Mouse (Mus musculus) kidney, embryonic 16.5 days (tissue): ENCODE data around the gene Tmem97. TPM values are rescaled to one million over a fixed set of nuclear protein-coding genes. Genes with fewer than 3 reads are reported as not detected.
"Not testable (repeated sequence)": the region's sequence is repeated elsewhere in the genome, so short reads cannot be mapped to it uniquely, and the experiment has no call there.

Source experiments
- ATAC-seq: fragments of 200-750 bp; cut with Nextera tagmentation; 2 replicates; pipeline ENCODE4 v1.8.0; 2017; ENCODE audit warnings: moderate TSS enrichment; ENCODE audit not compliant: low FRiP score, low TSS enrichment
- H3K27ac ChIP-seq: fragments of 300-500 bp; sonication (generic); 2 replicates; pipeline ENCODE4 v1.5.1; 2014; ENCODE audit warnings: low read length
- H3K27me3 ChIP-seq: fragments of 300-500 bp; sonication (generic); 2 replicates; pipeline ENCODE4 v1.6.1; 2014; ENCODE audit warnings: low read length, control low read depth, mixed read lengths; ENCODE audit not compliant: insufficient read depth
- H3K36me3 ChIP-seq: fragments of 300-500 bp; sonication (generic); 2 replicates; pipeline ENCODE4 v1.6.1; 2014; ENCODE audit warnings: low read length, control low read depth, mixed read lengths; ENCODE audit not compliant: insufficient read depth
- H3K4me1 ChIP-seq: fragments of 300-500 bp; sonication (generic); 2 replicates; pipeline ENCODE4 v1.6.1; 2014; ENCODE audit warnings: low read length, control low read depth, mixed read lengths; ENCODE audit not compliant: insufficient read depth
- H3K4me2 ChIP-seq: fragments of 300-500 bp; sonication (generic); replicated peaks from 2 replicates; pipeline ENCODE4 v1.6.1; 2014; ENCODE audit warnings: low read depth, low read length
- H3K4me3 ChIP-seq: fragments of 300-500 bp; sonication (generic); 2 replicates; pipeline ENCODE4 v1.5.1; 2014; ENCODE audit warnings: mild to moderate bottlenecking, low read length
- H3K9ac ChIP-seq: fragments of 300-500 bp; sonication (generic); replicated peaks from 2 replicates; pipeline ENCODE4 v1.6.1; 2014; ENCODE audit warnings: low read length
- H3K9me3 ChIP-seq: fragments of 300-500 bp; sonication (generic); 2 replicates; pipeline ENCODE4 v1.6.1; 2016; ENCODE audit warnings: low read length, control low read depth
- WGBS: fragments of 180-500 bp; shearing (Covaris S2); extraction: QIAGEN DNeasy Blood & Tissue Kit; methylation state at CpG from one replicate; pipeline ENCODE4 v1.1.7; 2014; 5-methylcytosine and 5-hydroxymethylcytosine counted together
- polyA plus RNA-seq: library from polyadenylated mRNA; unstranded; fragments of >200 nt; fragmentation: Nextera tagmentation; extraction: Ambion mirVana; gene quantifications from 2 replicates; pipeline ENCODE4 v1.2.1, GENCODE M21; 2015

The Tmem97 gene
- 70.7 and 75.1 TPM in 2 replicates for polyA plus RNA-seq

- H3K4me2 ChIP-seq, result peak within 1 kb of the TSS; percentile 74
- no peaks in the 10 kb centered on the region for H3K27me3 ChIP-seq
- H3K36me3 ChIP-seq, result no peaks in the 10 kb centered on the region; the same call in 1 of the 2 replicates
- peak; percentile 100 for ATAC-seq
- H3K27ac ChIP-seq, result peak within 1 kb of the TSS; percentile 77
- H3K4me3 ChIP-seq, result peak within 1 kb of the TSS; percentile 71
- peak within 1 kb of the TSS; percentile 80 for H3K9ac ChIP-seq
- H3K4me1 ChIP-seq, result peaks cover 13% of the 10 kb centered on the region
- WGBS, result under 1% methylated on average over 60 of the region's 60 CpGs
- peaks cover 3% of the 10 kb centered on the region; the same call in 1 of the 2 replicates for H3K9me3 ChIP-seq
These were observed at the start of gene Tmem97 for GRCm38 (mm10) chr11:78550168-78551058. Gene Tmem97 (minus strand): TSS chr11:78550777.

- no peak for ATAC-seq
- WGBS, result 70% methylated on average over 4 of the region's 4 CpGs
These were observed 49.5 kb upstream of the Tmem97 start for GRCm38 (mm10) chr11:78600051-78600450.

GRCm38 (mm10) chr11:78598763-78599415, 48.3 kb upstream of the Tmem97 start:
- Histone ChIP-seq H3K4me3 (no peak overlapping the region), H3K4me2 (no peak overlapping the region), H3K36me3 (no peaks in the 10 kb centered on the region), H3K9me3 (no peaks in the 10 kb centered on the region), H3K9ac (no peak overlapping the region), H3K27me3 (no peaks in the 10 kb centered on the region), H3K27ac (no peak overlapping the region), H3K4me1 (no peaks in the 10 kb centered on the region)
- WGBS, result 70% methylated on average over 3 of the region's 3 CpGs
- ATAC-seq, result no peak

More at GRCm38 (mm10) chr11:78600051-78600450, 49.5 kb upstream of the Tmem97 start:
- H3K27ac ChIP-seq, result no peak overlapping the region
- H3K4me1 ChIP-seq, result no peaks in the 10 kb centered on the region
- H3K27me3 ChIP-seq, result no peaks in the 10 kb centered on the region
- H3K9me3 ChIP-seq, result no peaks in the 10 kb centered on the region
- no peaks in the 10 kb centered on the region for H3K36me3 ChIP-seq
- H3K4me2 ChIP-seq, result no peak overlapping the region
- H3K9ac ChIP-seq, result no peak overlapping the region
- H3K4me3 ChIP-seq, result no peak overlapping the region

GRCm38 (mm10) chr11:78596750-78597149, 46.2 kb upstream of the Tmem97 start:
- no peaks in the 10 kb centered on the region for H3K36me3 ChIP-seq
- H3K4me3 ChIP-seq, result no peak overlapping the region
- H3K4me2 ChIP-seq, result no peak overlapping the region
- no peak overlapping the region for H3K27ac ChIP-seq
- no peaks in the 10 kb centered on the region for H3K27me3 ChIP-seq
- H3K9me3 ChIP-seq, result no peaks in the 10 kb centered on the region
- ATAC-seq, result no peak
- H3K4me1 ChIP-seq, result no peaks in the 10 kb centered on the region
- no peak overlapping the region for H3K9ac ChIP-seq

GRCm38 (mm10) chr11:78595773-78596172, 45.2 kb upstream of the Tmem97 start:
- Histone ChIP-seq H3K4me2 (no peak overlapping the region), H3K4me3 (no peak overlapping the region), H3K27ac (no peak overlapping the region), H3K9me3 (no peaks in the 10 kb centered on the region), H3K9ac (no peak overlapping the region), H3K36me3 (no peaks in the 10 kb centered on the region), H3K4me1 (no peaks in the 10 kb centered on the region), H3K27me3 (no peaks in the 10 kb centered on the region)
- 86% methylated on average over 2 of the region's 2 CpGs for WGBS
- ATAC-seq, result no peak

GRCm38 (mm10) chr11:78594271-78594964, 43.8 kb upstream of the Tmem97 start:
- Histone ChIP-seq H3K4me1 (no peaks in the 10 kb centered on the region), H3K4me2 (no peak overlapping the region)
- WGBS, result 90% methylated on average over 6 of the region's 6 CpGs

GRCm38 (mm10) chr11:78587677-78588076, 37.1 kb upstream of the Tmem97 start:
- H3K9ac ChIP-seq, H3K4me2 ChIP-seq, ATAC-seq, H3K4me3 ChIP-seq, H3K27ac ChIP-seq, H3K27me3 ChIP-seq, H3K4me1 ChIP-seq, H3K9me3 ChIP-seq: not testable (repeated sequence)
- 96% methylated on average over 1 of the region's 1 CpGs for WGBS
- H3K36me3 ChIP-seq, result peaks cover 19% of the 10 kb centered on the region

More at GRCm38 (mm10) chr11:78594271-78594964, 43.8 kb upstream of the Tmem97 start:
- H3K27ac ChIP-seq, result no peak overlapping the region
- H3K36me3 ChIP-seq, result 0 out of 2 replicates have a peak, but pooled peaks cover 4% of the 10 kb centered on the region
- H3K9me3 ChIP-seq, result no peaks in the 10 kb centered on the region
- no peak for ATAC-seq
- H3K4me3 ChIP-seq, result no peak overlapping the region
- no peaks in the 10 kb centered on the region for H3K27me3 ChIP-seq
- H3K9ac ChIP-seq, result no peak overlapping the region

- H3K4me2 ChIP-seq, result no peak overlapping the region
- no peaks in the 10 kb centered on the region for H3K27me3 ChIP-seq
- no peaks in the 10 kb centered on the region for H3K4me1 ChIP-seq
- H3K27ac ChIP-seq, result no peak overlapping the region
- H3K9me3 ChIP-seq, result no peaks in the 10 kb centered on the region
- no peak for ATAC-seq
- peaks cover 24% of the 10 kb centered on the region for H3K36me3 ChIP-seq
- no peak overlapping the region for H3K4me3 ChIP-seq
- H3K9ac ChIP-seq, result no peak overlapping the region
These were observed 35.5 kb upstream of the Tmem97 start for GRCm38 (mm10) chr11:78586099-78586498.

GRCm38 (mm10) chr11:78582848-78583247, 32.3 kb upstream of the Tmem97 start:
- Histone ChIP-seq H3K4me3 (no peak overlapping the region), H3K4me2 (no peak overlapping the region), H3K9ac (no peak overlapping the region), H3K4me1 (no peaks in the 10 kb centered on the region), H3K36me3 (peaks cover 38% of the 10 kb centered on the region), H3K27me3 (no peaks in the 10 kb centered on the region), H3K9me3 (no peaks in the 10 kb centered on the region), H3K27ac (no peak overlapping the region)
- 76% methylated on average over 6 of the region's 6 CpGs for WGBS
- no peak for ATAC-seq
